Mouse (Mus musculus): ENCODE data around the gene Map7d2. TPM values are rescaled to one million over a fixed set of nuclear protein-coding genes. Genes with fewer than 3 reads are reported as not detected.

The Map7d2 gene
- total RNA-seq, 2 experiments from 2014 or later: 90.5 to 111 TPM

DNA sequence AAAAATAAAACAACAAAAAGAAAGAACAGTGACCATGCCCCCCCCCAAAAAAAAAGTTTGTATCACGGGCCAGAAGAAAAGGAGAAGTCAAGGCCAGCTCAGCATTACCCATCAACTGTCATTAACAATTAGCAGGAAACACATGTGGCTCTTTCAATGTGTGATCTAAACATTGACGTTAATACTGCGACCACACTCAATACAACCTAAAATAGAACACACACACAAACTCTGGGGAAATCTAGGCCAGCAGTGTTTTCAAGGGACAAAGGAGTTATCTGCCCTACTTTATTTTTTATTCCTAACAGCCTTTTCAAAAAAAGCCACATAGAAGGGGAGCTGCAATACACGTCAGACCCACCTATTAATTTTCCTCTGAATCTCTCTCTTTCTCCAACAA is 94.7 kb downstream of the Map7d2 start:
- intact Hi-C loops (cut with DNase I): no loop called here
- DNase-seq (ENCODE audit: low spot score in 2 of 2): no peak

DNA sequence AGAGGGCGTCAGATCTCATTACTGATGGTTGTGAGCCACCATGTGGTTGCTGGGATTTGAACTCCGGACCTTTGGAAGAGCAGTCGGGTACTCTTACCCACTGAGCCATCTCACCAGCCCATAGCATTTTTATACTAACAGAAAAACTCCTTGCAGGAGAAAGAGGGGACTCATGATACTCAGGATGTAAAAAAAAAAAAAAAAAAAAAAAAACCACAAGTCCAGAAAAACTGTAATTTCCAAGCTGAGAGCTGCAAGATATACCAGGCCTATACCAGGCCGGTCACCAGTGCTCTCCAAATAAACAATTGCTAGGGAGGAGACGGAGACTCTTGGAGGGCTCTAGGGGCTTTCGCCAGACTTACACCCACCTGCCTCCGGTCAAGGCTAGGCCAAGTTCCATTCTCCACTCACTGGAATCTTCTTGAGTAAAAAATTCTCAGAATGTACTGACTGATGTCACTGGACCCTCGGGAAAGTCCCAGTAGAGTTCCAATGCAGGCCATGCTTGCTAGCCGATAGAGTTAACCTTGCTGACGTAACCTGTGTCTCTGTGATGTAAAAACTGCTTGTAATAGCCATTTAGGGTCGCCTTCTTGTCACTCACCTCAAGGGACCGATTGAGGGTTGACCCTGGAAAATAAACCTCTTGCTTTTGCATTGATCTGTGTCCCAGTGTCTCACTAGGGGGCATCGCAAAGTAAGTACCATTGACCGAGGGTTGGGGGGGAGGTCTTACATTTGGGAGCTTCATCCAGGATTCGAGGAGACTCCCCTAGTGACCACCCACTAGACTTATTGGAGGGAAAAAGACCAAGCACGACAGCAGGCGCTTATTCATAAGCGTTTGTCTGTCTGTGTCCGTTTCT is 95.7 kb downstream of the Map7d2 start:
- intact Hi-C loops (cut with DNase I): no loop called here

DNA sequence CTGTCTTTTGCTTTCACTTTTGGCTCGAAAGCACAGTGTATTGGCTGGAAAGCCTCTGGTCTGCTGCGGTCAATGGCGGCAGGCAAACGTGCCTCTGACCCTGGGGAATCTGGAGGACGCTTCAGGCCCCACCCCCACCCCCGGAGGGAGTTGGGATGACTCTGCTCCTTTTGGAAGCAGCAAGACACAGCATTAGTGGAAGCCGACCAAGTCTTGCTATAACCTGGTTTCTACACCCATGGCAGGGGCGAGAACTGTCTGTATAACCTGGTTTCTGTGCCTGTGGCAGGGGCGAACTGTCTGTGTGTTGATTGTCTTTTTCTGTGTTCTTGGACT is 96.3 kb downstream of the Map7d2 start:
- intact Hi-C loops (cut with DNase I): no loop called here
- DNase-seq (ENCODE audit: low spot score in 2 of 2): no peak

More for the DNA sequence above, 95.7 kb downstream of the Map7d2 start:
- DNase-seq (ENCODE audit: low spot score in 2 of 2): no peak

DNA sequence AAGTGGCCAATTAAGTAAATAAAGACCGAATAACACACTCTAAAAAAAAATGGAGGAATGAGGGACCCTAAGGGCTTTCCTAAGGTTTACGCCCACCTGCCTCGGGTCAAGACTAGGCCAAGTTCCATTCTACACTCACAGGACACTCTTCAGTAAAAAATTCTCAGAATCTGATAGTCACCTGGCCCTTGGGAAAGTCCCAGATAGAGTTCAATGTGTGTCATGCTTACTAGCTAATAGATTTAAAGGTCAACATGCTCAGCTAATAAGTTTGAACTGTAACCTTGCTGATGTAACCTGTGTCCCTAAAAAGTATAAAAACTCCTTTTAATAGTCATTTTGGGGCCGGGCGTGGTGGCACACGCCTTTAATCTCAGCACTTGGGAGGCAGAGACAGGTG is 101.2 kb downstream of the Map7d2 start:
- DNase-seq (ENCODE audit: low spot score in 2 of 2): no peak
- intact Hi-C loops (cut with DNase I): no loop called here

DNA sequence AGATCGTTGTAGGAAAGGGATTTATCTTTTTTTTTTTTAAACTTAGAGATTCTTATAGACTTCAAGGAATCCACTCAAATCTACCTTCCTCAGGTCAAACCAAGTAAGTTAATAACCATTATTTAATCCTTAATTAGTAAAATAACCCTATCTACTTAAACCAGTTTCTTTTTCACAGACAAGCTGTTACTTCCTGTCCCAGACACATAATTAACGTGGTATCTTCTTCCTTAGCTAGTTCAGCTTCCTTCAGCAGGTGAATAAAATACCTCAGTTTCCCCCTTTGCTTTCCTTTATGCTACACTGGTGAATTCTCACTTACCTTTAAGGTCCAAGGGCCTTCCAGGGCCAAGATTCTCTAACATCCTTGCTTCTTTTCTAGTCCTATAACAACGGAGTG is 107.4 kb downstream of the Map7d2 start:
- intact Hi-C loops (cut with DNase I): no loop called here
- no peak for DNase-seq (ENCODE audit: low spot score in 2 of 2)

DNA sequence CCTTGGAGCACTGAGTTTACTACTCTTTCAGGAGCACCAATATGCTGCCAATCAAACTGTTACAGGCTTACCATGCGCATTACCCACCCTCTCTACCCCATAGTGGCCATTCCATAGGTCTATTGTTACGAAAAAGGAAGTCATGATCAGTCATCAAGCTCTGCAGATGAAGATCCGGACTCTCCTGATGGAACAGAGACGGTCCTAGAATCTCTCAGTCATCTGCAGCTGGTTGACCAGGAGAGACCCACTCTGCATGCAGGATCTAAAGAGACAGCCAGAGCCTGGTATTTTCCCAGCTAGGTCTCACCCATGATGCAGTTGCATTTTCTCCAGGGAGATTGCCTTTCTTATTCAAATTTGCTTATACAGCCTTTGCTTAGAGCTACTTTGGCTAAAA is 108.3 kb downstream of the Map7d2 start:
- intact Hi-C loops (cut with DNase I): no loop called here
- no peak for DNase-seq (ENCODE audit: low spot score in 2 of 2)

DNA sequence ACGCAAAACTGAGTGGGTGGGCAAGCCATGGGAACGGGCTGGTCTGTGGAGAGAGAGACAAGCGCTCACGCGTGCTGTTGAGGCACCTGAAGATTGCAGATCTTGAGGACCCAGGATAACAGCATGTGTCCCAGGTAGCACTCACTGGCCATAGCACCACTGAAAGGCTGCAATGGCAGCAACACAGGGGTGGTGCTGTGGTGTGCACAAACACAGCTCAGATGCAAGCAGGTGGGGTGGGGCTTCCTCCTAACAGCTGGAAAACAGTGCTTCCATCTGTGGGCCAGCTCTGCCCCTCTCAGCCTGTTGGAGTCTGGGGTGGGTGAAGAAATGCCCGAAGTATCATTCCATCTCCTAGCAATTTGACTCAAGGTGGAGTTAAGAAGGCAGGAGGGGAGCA is 112.0 kb downstream of the Map7d2 start, which contains the start of gene Bclaf3:
Gene Bclaf3, plus strand, starts transcription at position 301 of the 400 bp plus-strand sequence.
- intact Hi-C loops (cut with DNase I): no loop called here
- DNase-seq (ENCODE audit: low spot score in 2 of 2): no peak

DNA sequence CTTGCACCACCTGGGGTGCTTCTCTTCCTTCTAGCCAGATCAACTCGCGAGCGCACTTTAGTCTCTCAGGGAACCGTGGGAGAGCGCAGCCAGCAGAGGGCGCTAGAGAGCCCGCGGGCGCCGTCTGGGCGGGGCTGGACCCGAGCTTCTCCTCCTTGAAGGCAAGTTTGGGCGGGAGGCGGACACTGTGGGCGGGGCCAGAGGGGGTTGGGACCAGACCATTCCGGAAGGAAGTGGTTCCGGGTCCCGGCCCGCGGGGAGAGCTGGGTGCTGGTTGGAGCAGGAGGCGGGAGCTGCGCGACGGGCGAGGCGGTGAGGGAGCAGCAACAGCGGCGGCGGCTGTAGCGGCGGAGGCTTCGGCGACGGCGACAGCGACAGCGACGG is 118.0 kb downstream of the Map7d2 start:
- intact Hi-C loops (cut with DNase I): loop anchor here (5.0 to 10.0 kb wide), 2 partner anchors 430 to 582 kb away; no protein-coding TSS in a partner anchor

DNA sequence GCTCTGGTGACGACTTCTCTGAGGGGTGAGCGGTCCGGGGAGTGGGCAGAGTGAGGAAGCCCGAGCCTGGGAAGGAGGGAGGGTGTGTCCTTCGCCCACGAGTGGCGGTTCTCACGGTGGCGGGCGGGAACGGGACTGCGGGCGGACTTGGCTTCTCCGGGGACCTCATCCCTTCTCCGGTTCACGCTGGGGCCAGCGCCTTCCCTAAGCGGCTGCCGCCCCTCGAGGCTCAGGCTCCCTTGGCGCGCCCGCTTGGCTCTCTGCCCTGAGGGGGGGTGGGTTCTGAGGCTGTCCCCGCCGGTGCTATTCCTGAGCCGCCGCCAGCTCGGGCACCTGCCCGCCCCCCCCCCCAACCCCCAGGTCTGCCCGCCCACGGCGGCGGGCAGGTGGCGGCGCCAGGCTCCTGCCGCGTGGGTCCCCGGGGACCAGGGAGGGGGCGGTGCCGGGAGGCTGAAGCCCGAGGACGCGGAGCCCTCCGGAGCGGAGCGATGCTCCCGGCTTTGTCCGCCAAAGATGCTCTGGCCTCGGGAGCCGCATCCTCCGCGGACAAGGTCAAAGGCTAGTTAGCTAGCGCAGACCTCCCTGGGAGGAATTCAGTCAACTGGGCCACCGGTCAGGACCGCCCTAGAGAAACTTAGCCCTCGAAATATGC is 118.6 kb downstream of the Map7d2 start:
- peak in 1 of 2 experiments; percentile 4 for DNase-seq (ENCODE audit: low spot score in 2 of 2)
- intact Hi-C loops (cut with DNase I): loop anchor here (5.0 to 10.0 kb wide), 2 partner anchors 429 to 582 kb away; no protein-coding TSS in a partner anchor

More for the DNA sequence above, 118.0 kb downstream of the Map7d2 start:
- DNase-seq (ENCODE audit: low spot score in 2 of 2): peak; percentile 86 to 96

DNA sequence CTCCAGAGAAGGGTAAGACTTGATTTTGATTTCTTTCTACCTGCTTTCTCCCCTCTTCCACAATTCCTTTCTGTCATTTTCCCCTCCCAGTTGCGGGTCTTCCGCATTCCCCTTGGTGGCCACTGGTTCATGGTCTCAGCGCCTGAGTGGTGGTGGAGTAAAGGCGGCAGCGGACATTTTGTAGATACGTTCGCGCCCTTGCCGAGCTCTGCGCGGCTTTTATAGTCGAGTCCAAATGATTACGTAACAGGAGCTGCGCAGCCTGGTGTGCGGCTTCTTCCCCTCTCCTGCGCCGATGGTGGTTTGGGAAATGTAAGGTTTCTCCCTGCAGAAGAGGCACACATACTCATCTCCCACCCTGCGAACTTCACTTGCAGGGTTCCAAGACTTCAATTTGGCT is 127.6 kb downstream of the Map7d2 start:
- no peak for DNase-seq (ENCODE audit: low spot score in 2 of 2)
- intact Hi-C loops (cut with DNase I): no loop called here

DNA sequence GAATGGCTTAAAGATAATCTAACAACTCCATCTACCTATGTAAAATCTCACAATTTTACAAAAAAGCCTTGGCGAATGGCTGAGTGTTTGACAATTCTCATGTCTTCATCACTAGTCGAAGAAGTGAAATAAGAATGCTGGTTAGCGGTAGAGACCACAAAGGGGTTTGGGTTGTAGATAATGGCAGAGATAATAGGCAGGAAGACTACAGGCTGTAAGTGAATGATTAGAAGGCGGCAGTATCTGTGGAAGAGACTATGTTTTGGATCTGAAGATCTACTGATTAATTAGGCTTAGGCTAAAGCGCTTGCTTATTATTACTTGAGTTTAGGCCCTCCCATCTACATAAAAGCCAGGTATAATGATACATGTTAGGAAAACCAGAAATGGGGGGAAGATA is 132.7 kb downstream of the Map7d2 start:
- no peak for DNase-seq (ENCODE audit: low spot score in 2 of 2)
- intact Hi-C loops (cut with DNase I): no loop called here

Other genes with a start within 250 kb of the Map7d2 start
- gene Rps6ka3, start 204.3 kb upstream of the Map7d2 start, total RNA-seq (2021): 10 to 100 TPM; 54.8 to 63.5 TPM
- 100 to 1,000 TPM; 131 to 138 TPM for gene Eif1ax, start 42.4 kb upstream of the Map7d2 start, total RNA-seq (2021)
- gene Bclaf3, start 112.1 kb downstream of the Map7d2 start, total RNA-seq (2021): 10 to 100 TPM in 1 of 2 experiments, 1 to 10 TPM in 1; 9.7 to 11.7 TPM
- 10 to 100 TPM; 54.7 to 63.5 TPM for gene Sh3kbp1, start 212.7 kb downstream of the Map7d2 start, total RNA-seq (2021)

All from left cerebral cortex, postnatal 25 days (tissue).